Mouse (Mus musculus): ENCODE data around the gene Itpr1.
A peak's percentile ranks its signal among the peaks of the same experiment; 100 is the strongest.

Itpr1 gene

GRCm38 (mm10) chr6:108240754-108241153, 27.9 kb downstream of the Itpr1 start:
- DNase-seq (ENCODE audit: low spot score in 2 of 2): no peak

GRCm38 (mm10) chr6:108244571-108244970, 31.7 kb downstream of the Itpr1 start:
- DNase-seq (ENCODE audit: low spot score in 2 of 2): no peak

GRCm38 (mm10) chr6:108246369-108247085, 33.6 kb downstream of the Itpr1 start:
- DNase-seq (ENCODE audit: low spot score in 2 of 2): no peak

GRCm38 (mm10) chr6:108247211-108247610, 34.3 kb downstream of the Itpr1 start:
- DNase-seq (ENCODE audit: low spot score in 2 of 2): no peak

GRCm38 (mm10) chr6:108248519-108248918, 35.6 kb downstream of the Itpr1 start:
- DNase-seq (ENCODE audit: low spot score in 2 of 2): no peak

- no peak for DNase-seq (ENCODE audit: low spot score in 2 of 2)
Measured at GRCm38 (mm10) chr6:108249031-108249917, 36.4 kb downstream of the Itpr1 start.

GRCm38 (mm10) chr6:108249918-108250225, 37.0 kb downstream of the Itpr1 start:
- no peak for DNase-seq (ENCODE audit: low spot score in 2 of 2)

GRCm38 (mm10) chr6:108250416-108250815, 37.5 kb downstream of the Itpr1 start:
- DNase-seq (ENCODE audit: low spot score in 2 of 2): no peak

GRCm38 (mm10) chr6:108252565-108253360, 39.9 kb downstream of the Itpr1 start:
- DNase-seq (ENCODE audit: low spot score in 2 of 2): no peak

- DNase-seq (ENCODE audit: low spot score in 2 of 2): no peak
Measured at GRCm38 (mm10) chr6:108254132-108255064, 41.5 kb downstream of the Itpr1 start.

GRCm38 (mm10) chr6:108255880-108256279, 43.0 kb downstream of the Itpr1 start:
- no peak for DNase-seq (ENCODE audit: low spot score in 2 of 2)

- DNase-seq (ENCODE audit: low spot score in 2 of 2): no peak
Measured at GRCm38 (mm10) chr6:108257225-108257624, 44.3 kb downstream of the Itpr1 start.

- DNase-seq (ENCODE audit: low spot score in 2 of 2): no peak
Measured at GRCm38 (mm10) chr6:108258631-108259030, 45.7 kb downstream of the Itpr1 start.

GRCm38 (mm10) chr6:108259671-108260070, 46.8 kb downstream of the Itpr1 start:
- DNase-seq (ENCODE audit: low spot score in 2 of 2): no peak

- DNase-seq (ENCODE audit: low spot score in 2 of 2): no peak
Measured at GRCm38 (mm10) chr6:108261506-108261905, 48.6 kb downstream of the Itpr1 start.

GRCm38 (mm10) chr6:108264164-108264563, 51.3 kb downstream of the Itpr1 start:
- DNase-seq (ENCODE audit: low spot score in 2 of 2): no peak

GRCm38 (mm10) chr6:108273451-108273850, 60.6 kb downstream of the Itpr1 start:
- no peak for DNase-seq (ENCODE audit: low spot score in 2 of 2)

GRCm38 (mm10) chr6:108274364-108275084, 61.6 kb downstream of the Itpr1 start:
- DNase-seq (ENCODE audit: low spot score in 2 of 2): no peak

- DNase-seq (ENCODE audit: low spot score in 2 of 2): peak in 1 of 2 experiments; percentile 36
Measured at GRCm38 (mm10) chr6:108276880-108277507, 64.1 kb downstream of the Itpr1 start.

Measured in frontal cortex, postnatal 25 days (tissue).